ENCODE assay signal across 10 mouse cellular contexts in genomic region chr2:160619300-160619699, GRCm38 (mm10). TPM values are rescaled to one million over a fixed set of nuclear protein-coding genes. Genes with fewer than 3 reads are reported as not detected.
DNase-seq lines count a peak whose midpoint lies in the region; ATAC-seq and TF ChIP-seq lines count a peak whose summit lies in the region.
"Had no signal": no experiment of that assay in that cellular context is flagged by ENCODE, and none has a peak within 500 bp of the region (broad histone marks: within the 10 kb centered on the region; RNA-seq: fewer than 3 reads in every experiment).

No protein-coding gene starts in this region.

- no peaks in the 10 kb centered on the region for H3K9me3 ChIP-seq in heart, embryonic 11.5 days (replicated peaks; ENCODE audit: control insufficient read depth, low read length)
- H3K9me3 ChIP-seq in G1E (replicated peaks): no peaks in the 10 kb centered on the region
- no peaks in the 10 kb centered on the region for H3K9me3 ChIP-seq in liver, embryonic 11.5 days (ENCODE audit: control insufficient read depth, low read length)
- H3K9me3 ChIP-seq: hindbrain, embryonic 15.5 days; neural tube, embryonic 12.5 days had no signal

- H3K27me3 ChIP-seq in heart, embryonic 11.5 days (ENCODE audit: control insufficient read depth, insufficient read depth, low read length): no peaks in the 10 kb centered on the region
- H3K27me3 ChIP-seq in G1E (ENCODE audit: insufficient read depth, low read length): peaks cover 10% of the 10 kb centered on the region
- H3K27me3 ChIP-seq in liver, embryonic 11.5 days (replicated peaks; ENCODE audit: control insufficient read depth, insufficient read depth, low read length): no peaks in the 10 kb centered on the region
- H3K27me3 ChIP-seq: hindbrain, embryonic 15.5 days; neural tube, embryonic 12.5 days had no signal

- no peak overlapping the region for H3K27ac ChIP-seq in heart, embryonic 11.5 days (ENCODE audit: low read depth, low read length)
- peak overlapping the region; percentile 53 for H3K27ac ChIP-seq in liver, embryonic 11.5 days (ENCODE audit: low read depth, low read length)
- H3K27ac ChIP-seq: hindbrain, embryonic 15.5 days; neural tube, embryonic 12.5 days had no signal

- no peak overlapping the region for H3K9ac ChIP-seq in heart, embryonic 11.5 days (ENCODE audit: low read depth, low read length)
- H3K9ac ChIP-seq in liver, embryonic 11.5 days (ENCODE audit: low read depth, low read length): peak overlapping the region; percentile 50; the same call in 1 of the 2 replicates
- H3K9ac ChIP-seq: hindbrain, embryonic 15.5 days; neural tube, embryonic 12.5 days had no signal

- no peak for DNase-seq in heart, postnatal 10 days
- no peak for DNase-seq in G1E (ENCODE audit: low spot score)
- no peak for DNase-seq in liver, embryonic 11.5 days (ENCODE audit: low spot score)
- DNase-seq in thymus, postnatal 25 days: no peak
- DNase-seq in yolk sac, embryonic 10.5 days (ENCODE audit: low spot score): no peak

- H3K4me2 ChIP-seq in heart, embryonic 11.5 days: no peak overlapping the region
- H3K4me2 ChIP-seq in liver, embryonic 11.5 days: peak overlapping the region; percentile 59
- H3K4me2 ChIP-seq: hindbrain, embryonic 15.5 days; neural tube, embryonic 12.5 days had no signal

- ATAC-seq in heart, embryonic 11.5 days (replicated peaks; ENCODE audit: insufficient number of reproducible peaks, low FRiP score, low TSS enrichment): peak; percentile 79; the same call in 1 of the 2 replicates
- peak; percentile 54; the same call in 1 of the 2 replicates for ATAC-seq in G1E (ENCODE audit: extremely low read depth, insufficient number of reproducible peaks, low FRiP score, poor library complexity, severe bottlenecking)
- peak; percentile 92 for ATAC-seq in erythroblast, adult 5-6 weeks (replicated peaks; ENCODE audit: low FRiP score, poor library complexity, severe bottlenecking)
- ATAC-seq in liver, embryonic 11.5 days (replicated peaks; ENCODE audit: low FRiP score): peak; percentile 95
- ATAC-seq in CD4-positive, CD25-positive, alpha-beta regulatory T cell, adult 4 months: no peak

- WGBS in heart, embryonic 11.5 days (ENCODE audit: insufficient replicate concordance): 66% methylated on average over 5 of the region's 5 CpGs
- whole genome bisulfite sequencing in liver, embryonic 11.5 days: 48% methylated on average over 5 of the region's 5 CpGs

- H3K4me3 ChIP-seq in heart, embryonic 11.5 days (ENCODE audit: low read depth, low read length): no peak overlapping the region
- H3K4me3 ChIP-seq in G1E (ENCODE audit: low read depth, low read length): no peak overlapping the region
- peak overlapping the region; percentile 4; the same call in 1 of the 2 replicates for H3K4me3 ChIP-seq in liver, embryonic 11.5 days (ENCODE audit: low read depth, low read length)
- H3K4me3 ChIP-seq: hindbrain, embryonic 15.5 days; neural tube, embryonic 12.5 days had no signal

- H3K4me1 ChIP-seq in heart, embryonic 11.5 days (ENCODE audit: control insufficient read depth, insufficient read depth, low read length): peaks cover 12% of the 10 kb centered on the region
- peaks cover 12% of the 10 kb centered on the region; the same call in 1 of the 2 replicates for H3K4me1 ChIP-seq in G1E (ENCODE audit: insufficient read depth, low read depth, low read length)
- H3K4me1 ChIP-seq in liver, embryonic 11.5 days (replicated peaks; ENCODE audit: control insufficient read depth, insufficient read depth, low read length): peaks cover 20% of the 10 kb centered on the region
- H3K4me1 ChIP-seq: neural tube, embryonic 12.5 days had no signal

- H3K36me3 ChIP-seq in heart, embryonic 11.5 days (ENCODE audit: control insufficient read depth, insufficient read depth, low read length): no peaks in the 10 kb centered on the region
- no peaks in the 10 kb centered on the region for H3K36me3 ChIP-seq in G1E (replicated peaks)
- H3K36me3 ChIP-seq in liver, embryonic 11.5 days (ENCODE audit: control insufficient read depth, insufficient read depth, low read length): no peaks in the 10 kb centered on the region
- H3K36me3 ChIP-seq: hindbrain, embryonic 15.5 days; neural tube, embryonic 12.5 days had no signal

- intact Hi-C loops in heart, postnatal 10 days (cut with DNase I): no loop called here

- no peak for TF ChIP-seq CTCF in G1E (IDR thresholded peaks at IDR 0.05; ENCODE audit: low read depth, low read length)

RNA-seq across cellular contexts. Expression of gene Top1, which starts 26.4 kb away (rescaled TPM):
- polyA plus RNA-seq in heart, embryonic 11.5 days (2014; fragmentation: Nextera tagmentation; extraction: Ambion mirVana): 53.2 and 65.4 TPM in 2 replicates
- total RNA-seq in heart, postnatal 10 days (2021): 10 to 100 TPM; 53.1 to 65.1 TPM
- total RNA-seq in G1E (2014; fragmentation: Nextera tagmentation): 184 and 198 TPM in 2 replicates
- 114 and 136 TPM in 2 replicates for total RNA-seq in G1E (2017)
- 95.8 and 113 TPM in 2 replicates for polyA plus RNA-seq in G1E (2012)
- total RNA-seq in erythroblast, adult 5-6 weeks (2015; ENCODE audit: low replicate concordance): 145 and 146 TPM in 2 replicates
- 336 and 395 TPM in 2 replicates for total RNA-seq in erythroblast, adult 5-6 weeks (2017; ENCODE audit: low replicate concordance)
- polyA plus RNA-seq in liver, embryonic 11.5 days (2014; fragmentation: Nextera tagmentation; extraction: Ambion mirVana): 84.1 and 89.8 TPM in 2 replicates
- polyA plus RNA-seq in CD4-positive, CD25-positive, alpha-beta regulatory T cell, adult 4 months (2017; shearing (Covaris generic)): 10 to 100 TPM; 73.9 to 91.0 TPM
